Mouse (Mus musculus) forebrain, embryonic 13.5 days (tissue): ENCODE results near the gene Lifr. TPM values are rescaled to one million over a fixed set of nuclear protein-coding genes. Genes with fewer than 3 reads are reported as not detected.

ENCODE experiments used
- ATAC-seq: fragments of 200-750 bp; cut with Nextera tagmentation; 2 replicates; pipeline ENCODE4 v1.8.0; 2017
- H3K27ac ChIP-seq: fragments of 300-500 bp; sonication (generic); 2 replicates; pipeline ENCODE4 v1.5.1; 2015; ENCODE audit warnings: inconsistent platforms, mild to moderate bottlenecking, moderate library complexity
- H3K27me3 ChIP-seq: fragments of 300-500 bp; sonication (generic); 2 replicates; pipeline ENCODE4 v1.6.1; 2015; ENCODE audit warnings: mild to moderate bottlenecking, inconsistent platforms
- H3K36me3 ChIP-seq: fragments of 300-500 bp; sonication (generic); 2 replicates; pipeline ENCODE4 v1.6.1; 2015; ENCODE audit warnings: mild to moderate bottlenecking, inconsistent platforms; ENCODE audit not compliant: poor library complexity, severe bottlenecking
- H3K4me1 ChIP-seq: fragments of 300-500 bp; sonication (generic); 2 replicates; pipeline ENCODE4 v1.6.1; 2015; ENCODE audit warnings: inconsistent platforms
- H3K4me2 ChIP-seq: fragments of 300-500 bp; sonication (generic); 2 replicates; pipeline ENCODE4 v1.6.1; 2015; ENCODE audit warnings: inconsistent platforms, mild to moderate bottlenecking, moderate library complexity
- H3K4me3 ChIP-seq: fragments of 300-500 bp; sonication (generic); 2 replicates; pipeline ENCODE4 v1.5.1; 2015; ENCODE audit warnings: mild to moderate bottlenecking, inconsistent platforms
- H3K9ac ChIP-seq: fragments of 300-500 bp; sonication (generic); 2 replicates; pipeline ENCODE4 v1.6.1; 2015; ENCODE audit warnings: mild to moderate bottlenecking, inconsistent platforms
- H3K9me3 ChIP-seq: fragments of 300-500 bp; sonication (generic); replicated peaks from 2 replicates; pipeline ENCODE4 v1.6.1; 2016; ENCODE audit warnings: inconsistent platforms
- WGBS: fragments of 180-500 bp; shearing (Covaris S2); methylation state at CpG from one replicate; pipeline ENCODE4 v1.1.7; 2015; 5-methylcytosine and 5-hydroxymethylcytosine counted together
- polyA plus RNA-seq: library from polyadenylated mRNA; unstranded; fragments of >200 nt; fragmentation: Nextera tagmentation; extraction: Ambion mirVana; gene quantifications from 2 replicates; pipeline ENCODE4 v1.2.1, GENCODE M21; 2015

Lifr gene
- polyA plus RNA-seq, 1 experiment from 2014 or later = 4.5 TPM

DNA sequence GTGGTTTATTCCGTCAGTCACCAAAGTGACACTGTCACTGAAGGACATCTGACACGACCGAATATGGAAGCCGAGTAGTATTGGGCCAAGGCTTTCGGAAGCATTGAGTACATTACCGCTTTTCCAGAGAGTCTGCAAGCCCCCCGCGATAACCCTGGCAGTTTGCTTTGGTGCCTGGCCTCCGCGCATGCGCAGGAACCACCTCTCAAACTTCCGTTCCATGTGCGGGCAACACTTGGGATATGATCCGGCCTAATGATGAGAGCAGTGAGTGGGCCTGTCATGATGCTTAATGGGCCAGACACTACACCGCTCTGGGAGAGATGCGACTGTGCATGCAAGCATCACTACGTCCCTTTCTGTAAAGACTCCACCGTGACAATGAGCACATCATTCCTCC, 59.4 kb downstream of the Lifr start:
- H3K36me3 ChIP-seq = no peaks in the 10 kb centered on the region
- 94% methylated on average over 18 of the region's 18 CpGs for WGBS
- no peak overlapping the region for H3K4me2 ChIP-seq
- H3K9me3 ChIP-seq = no peaks in the 10 kb centered on the region
- no peaks in the 10 kb centered on the region for H3K27me3 ChIP-seq
- H3K27ac ChIP-seq = no peak overlapping the region
- H3K9ac ChIP-seq = no peak overlapping the region
- H3K4me3 ChIP-seq = no peak overlapping the region
- no peak for ATAC-seq
- peaks cover 12% of the 10 kb centered on the region; the same call in 1 of the 2 replicates for H3K4me1 ChIP-seq

GRCm38 (mm10) chr15:7150591-7150990, 60.2 kb downstream of the Lifr start:
- Histone ChIP-seq H3K27ac (no peak overlapping the region), H3K36me3 (no peaks in the 10 kb centered on the region), H3K4me1 (peaks cover 7% of the 10 kb centered on the region; the same call in 1 of the 2 replicates), H3K27me3 (no peaks in the 10 kb centered on the region), H3K4me3 (no peak overlapping the region), H3K9me3 (no peaks in the 10 kb centered on the region), H3K4me2 (no peak overlapping the region), H3K9ac (no peak overlapping the region)
- 94% methylated on average over 9 of the region's 9 CpGs for WGBS
- no peak for ATAC-seq

GRCm38 (mm10) chr15:7152116-7152760, 61.8 kb downstream of the Lifr start:
- H3K4me1 ChIP-seq = peaks cover 7% of the 10 kb centered on the region; the same call in 1 of the 2 replicates
- H3K27ac ChIP-seq = no peak overlapping the region
- ATAC-seq = no peak
- WGBS = 69% methylated on average over 10 of the region's 10 CpGs
- H3K4me2 ChIP-seq = no peak overlapping the region
- H3K4me3 ChIP-seq = no peak overlapping the region
- H3K9ac ChIP-seq = no peak overlapping the region
- H3K27me3 ChIP-seq = no peaks in the 10 kb centered on the region
- no peaks in the 10 kb centered on the region for H3K9me3 ChIP-seq
- H3K36me3 ChIP-seq = no peaks in the 10 kb centered on the region

GRCm38 (mm10) chr15:7154010-7154736, 63.8 kb downstream of the Lifr start:
- H3K4me2 ChIP-seq = no peak overlapping the region
- H3K9me3 ChIP-seq = no peaks in the 10 kb centered on the region
- H3K27ac ChIP-seq = no peak overlapping the region
- H3K9ac ChIP-seq = no peak overlapping the region
- no peak for ATAC-seq
- H3K4me1 ChIP-seq = peaks cover 7% of the 10 kb centered on the region; the same call in 1 of the 2 replicates
- no peaks in the 10 kb centered on the region for H3K27me3 ChIP-seq
- no peaks in the 10 kb centered on the region for H3K36me3 ChIP-seq
- no peak overlapping the region for H3K4me3 ChIP-seq
- 90% methylated on average over 15 of the region's 15 CpGs for WGBS

GRCm38 (mm10) chr15:7154737-7155090, 64.3 kb downstream of the Lifr start:
- no peak for ATAC-seq
- H3K9ac ChIP-seq = no peak overlapping the region
- no peak overlapping the region for H3K27ac ChIP-seq
- H3K4me1 ChIP-seq = peaks cover 7% of the 10 kb centered on the region; the same call in 1 of the 2 replicates
- no peaks in the 10 kb centered on the region for H3K9me3 ChIP-seq
- no peak overlapping the region for H3K4me2 ChIP-seq
- no peak overlapping the region for H3K4me3 ChIP-seq
- WGBS = 78% methylated on average over 7 of the region's 7 CpGs
- H3K27me3 ChIP-seq = no peaks in the 10 kb centered on the region
- H3K36me3 ChIP-seq = peaks cover 3% of the 10 kb centered on the region; the same call in 1 of the 2 replicates

GRCm38 (mm10) chr15:7157658-7158057, 67.2 kb downstream of the Lifr start:
- no peak overlapping the region for H3K4me2 ChIP-seq
- H3K36me3 ChIP-seq = peaks cover 10% of the 10 kb centered on the region; the same call in 1 of the 2 replicates
- H3K4me1 ChIP-seq = peaks cover 3% of the 10 kb centered on the region; the same call in 1 of the 2 replicates
- H3K4me3 ChIP-seq = no peak overlapping the region
- no peak overlapping the region for H3K27ac ChIP-seq
- no peak for ATAC-seq
- H3K9ac ChIP-seq = no peak overlapping the region
- H3K9me3 ChIP-seq = no peaks in the 10 kb centered on the region
- no peaks in the 10 kb centered on the region for H3K27me3 ChIP-seq
- 95% methylated on average over 6 of the region's 6 CpGs for WGBS

- Histone ChIP-seq H3K4me2 (no peak overlapping the region), H3K27me3 (no peaks in the 10 kb centered on the region), H3K27ac (no peak overlapping the region), H3K36me3 (peaks cover 10% of the 10 kb centered on the region; the same call in 1 of the 2 replicates), H3K4me3 (no peak overlapping the region), H3K4me1 (no peaks in the 10 kb centered on the region; the same call in 1 of the 2 replicates), H3K9me3 (no peaks in the 10 kb centered on the region), H3K9ac (no peak overlapping the region)
- no peak for ATAC-seq
- 94% methylated on average over 9 of the region's 9 CpGs for WGBS
Observed at GRCm38 (mm10) chr15:7159869-7160268, 69.5 kb downstream of the Lifr start.

GRCm38 (mm10) chr15:7160321-7160720, 69.9 kb downstream of the Lifr start:
- H3K27ac ChIP-seq = no peak overlapping the region
- H3K27me3 ChIP-seq = no peaks in the 10 kb centered on the region
- no peak for ATAC-seq
- H3K4me3 ChIP-seq = no peak overlapping the region
- no peaks in the 10 kb centered on the region for H3K4me1 ChIP-seq
- peaks cover 10% of the 10 kb centered on the region; the same call in 1 of the 2 replicates for H3K36me3 ChIP-seq
- no peak overlapping the region for H3K9ac ChIP-seq
- H3K9me3 ChIP-seq = no peaks in the 10 kb centered on the region
- H3K4me2 ChIP-seq = no peak overlapping the region
- 89% methylated on average over 8 of the region's 8 CpGs for WGBS

DNA sequence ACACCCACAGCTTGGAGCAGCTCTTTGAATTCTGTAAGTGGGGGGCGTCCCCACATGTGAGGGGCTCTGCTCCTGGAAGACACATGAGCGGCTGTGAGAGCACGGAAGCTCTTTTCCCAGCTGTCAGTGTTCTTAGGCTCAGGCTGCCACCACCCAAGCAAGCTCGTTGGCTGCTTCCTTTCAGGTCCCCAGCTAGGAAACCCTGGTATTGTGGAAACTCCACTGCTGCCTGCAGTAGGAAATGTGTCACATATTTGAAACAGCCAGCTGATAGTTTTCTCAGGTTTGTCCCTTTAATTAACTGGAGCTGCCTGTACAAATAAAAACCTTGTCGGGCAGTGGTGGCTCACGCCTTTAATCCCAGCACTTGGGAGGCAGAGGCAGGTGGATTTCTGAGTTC, 73.4 kb downstream of the Lifr start:
- H3K4me3 ChIP-seq = no peak overlapping the region
- 0 out of 2 replicates have a peak, but pooled peaks have one; percentile 43 for ATAC-seq
- H3K27me3 ChIP-seq = no peaks in the 10 kb centered on the region
- no peaks in the 10 kb centered on the region for H3K9me3 ChIP-seq
- no peaks in the 10 kb centered on the region for H3K4me1 ChIP-seq
- WGBS = 55% methylated on average over 6 of the region's 6 CpGs
- peaks cover 18% of the 10 kb centered on the region; the same call in 1 of the 2 replicates for H3K36me3 ChIP-seq
- no peak overlapping the region for H3K9ac ChIP-seq
- no peak overlapping the region for H3K27ac ChIP-seq
- no peak overlapping the region for H3K4me2 ChIP-seq

DNA sequence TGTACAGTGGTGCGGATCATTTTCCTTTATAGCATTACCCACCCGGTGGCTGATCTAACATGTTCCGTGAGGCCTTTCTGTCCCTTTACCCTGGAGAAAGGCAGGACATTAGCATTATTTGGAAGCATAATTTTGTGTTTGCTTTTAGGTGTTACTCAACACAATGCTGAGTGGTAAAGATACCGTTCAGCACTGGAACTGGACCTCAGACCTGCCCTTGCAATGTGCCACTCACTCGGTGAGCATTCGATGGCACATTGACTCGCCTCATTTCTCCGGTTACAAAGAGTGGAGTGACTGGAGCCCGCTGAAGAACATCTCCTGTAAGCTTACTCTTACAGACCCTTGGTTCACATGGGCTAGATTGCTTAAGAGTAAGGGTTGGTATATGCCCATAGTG, 76.3 kb downstream of the Lifr start:
- WGBS = 95% methylated on average over 9 of the region's 9 CpGs
- no peak overlapping the region for H3K4me3 ChIP-seq
- no peak for ATAC-seq

GRCm38 (mm10) chr15:7167238-7167905, 77.0 kb downstream of the Lifr start:
- Histone ChIP-seq H3K9ac (no peak overlapping the region), H3K27ac (no peak overlapping the region), H3K27me3 (no peaks in the 10 kb centered on the region), H3K4me2 (no peak overlapping the region), H3K36me3 (0 out of 2 replicates have a peak, but pooled peaks cover 8% of the 10 kb centered on the region), H3K4me3 (no peak overlapping the region), H3K4me1 (no peaks in the 10 kb centered on the region), H3K9me3 (no peaks in the 10 kb centered on the region)
- WGBS = 92% methylated on average over 10 of the region's 10 CpGs
- ATAC-seq = no peak

More for the DNA sequence above, 76.3 kb downstream of the Lifr start:
- H3K4me1 ChIP-seq = no peaks in the 10 kb centered on the region
- H3K36me3 ChIP-seq = 0 out of 2 replicates have a peak, but pooled peaks cover 8% of the 10 kb centered on the region
- H3K27me3 ChIP-seq = no peaks in the 10 kb centered on the region
- H3K27ac ChIP-seq = no peak overlapping the region
- H3K9me3 ChIP-seq = no peaks in the 10 kb centered on the region
- H3K4me2 ChIP-seq = no peak overlapping the region
- no peak overlapping the region for H3K9ac ChIP-seq
